Mouse (Mus musculus): Measurements from ENCODE around the gene P3h4. TPM values are rescaled to one million over a fixed set of nuclear protein-coding genes. Genes with fewer than 3 reads are reported as not detected.

Gene P3h4
- under 1 TPM in 1 of 2 experiments, not detected in 1; 0.51 TPM for polyA plus RNA-seq (2017; shearing (Covaris generic))

GRCm38 (mm10) chr11:100414021-100414913 is at the start of gene P3h4:
P3h4 (minus strand) TSS chr11:100414836.

GRCm38 (mm10) chr11:100441797-100442196 is 27.2 kb upstream of the P3h4 start, which contains the start of the genes Nt5c3b and Klhl10:
Nt5c3b (minus strand) TSS chr11:100441808.
Klhl10 (plus strand) TSS chr11:100441917.

GRCm38 (mm10) chr11:100414914-100415822 is 532 bp upstream of the P3h4 start, which contains the start of gene Fkbp10:
Fkbp10 (plus strand) TSS chr11:100415697.

GRCm38 (mm10) chr11:100397600-100398389 is 16.8 kb downstream of the P3h4 start, which contains the start of gene Jup:
Jup (minus strand) TSS chr11:100397763.

Other genes starting within 250 kb of the P3h4 start
- gene Krt9, start 221.6 kb downstream of the P3h4 start, polyA plus RNA-seq (2017; shearing (Covaris generic)), result under 1 TPM in 1 of 2 experiments, not detected in 1; 0.21 TPM
- gene Krt14, start 207.3 kb downstream of the P3h4 start, polyA plus RNA-seq (2017; shearing (Covaris generic)), result not detected
- gene Krt16, start 165.9 kb downstream of the P3h4 start, polyA plus RNA-seq (2017; shearing (Covaris generic)), result 1 to 10 TPM in 1 of 2 experiments, not detected in 1; 1.3 TPM
- 1 to 10 TPM; 1.3 to 2.5 TPM for gene Krt17, start 153.8 kb downstream of the P3h4 start, polyA plus RNA-seq (2017; shearing (Covaris generic))
- gene Krt42, start 145.0 kb downstream of the P3h4 start, polyA plus RNA-seq (2017; shearing (Covaris generic)), result not detected
- 1,000 to 10,000 TPM; 2,499 to 2,744 TPM for gene Eif1, start 95.0 kb downstream of the P3h4 start, polyA plus RNA-seq (2017; shearing (Covaris generic))
- not detected for gene Gast, start 80.4 kb downstream of the P3h4 start, polyA plus RNA-seq (2017; shearing (Covaris generic))
- gene Hap1, start 58.7 kb downstream of the P3h4 start, polyA plus RNA-seq (2017; shearing (Covaris generic)), result 1 to 10 TPM; 2.2 to 3.5 TPM
- 1 to 10 TPM; 3.0 to 3.8 TPM for gene Jup, start 17.1 kb downstream of the P3h4 start, polyA plus RNA-seq (2017; shearing (Covaris generic))
- gene Fkbp10, start 861 bp upstream of the P3h4 start, polyA plus RNA-seq (2017; shearing (Covaris generic)), result under 1 TPM in 1 of 2 experiments, not detected in 1; 0.18 TPM
- 100 to 1,000 TPM; 137 to 155 TPM for gene Nt5c3b, start 27.0 kb upstream of the P3h4 start, polyA plus RNA-seq (2017; shearing (Covaris generic))
- gene Klhl10, start 27.1 kb upstream of the P3h4 start, polyA plus RNA-seq (2017; shearing (Covaris generic)), result 1 to 10 TPM in 1 of 2 experiments, under 1 TPM in 1; 0.34 to 1.3 TPM
- 1 to 10 TPM; 4.0 to 6.3 TPM for gene Klhl11, start 57.9 kb upstream of the P3h4 start, polyA plus RNA-seq (2017; shearing (Covaris generic))
- 100 to 1,000 TPM; 128 to 142 TPM for gene Acly, start 113.2 kb upstream of the P3h4 start, polyA plus RNA-seq (2017; shearing (Covaris generic))
- gene Ttc25, start 130.8 kb upstream of the P3h4 start, polyA plus RNA-seq (2017; shearing (Covaris generic)), result 1 to 10 TPM in 1 of 2 experiments, under 1 TPM in 1; 0.58 to 2.0 TPM
- 100 to 1,000 TPM; 306 to 325 TPM for gene Cnp, start 160.1 kb upstream of the P3h4 start, polyA plus RNA-seq (2017; shearing (Covaris generic))
- gene Nkiras2, start 204.4 kb upstream of the P3h4 start, polyA plus RNA-seq (2017; shearing (Covaris generic)), result 10 to 100 TPM; 25.2 to 36.7 TPM
- 100 to 1,000 TPM; 552 to 587 TPM for gene Dnajc7, start 205.3 kb upstream of the P3h4 start, polyA plus RNA-seq (2017; shearing (Covaris generic))

Measured in inflammation-experienced regulatory T-cells (primary cell).